Mouse (Mus musculus) heart, embryonic 14.5 days (tissue): ENCODE measurements around the gene Olfr435. TPM values are rescaled to one million over a fixed set of nuclear protein-coding genes. Genes with fewer than 3 reads are reported as not detected.
"Not testable (repeated sequence)": the region's sequence is repeated elsewhere in the genome, so short reads cannot be mapped to it uniquely, and the experiment has no call there.

Experiments used
- ATAC-seq: fragments of 200-750 bp; cut with Nextera tagmentation; 2 replicates; pipeline ENCODE4 v1.8.0; 2017; ENCODE audit warnings: low read depth, moderate TSS enrichment; ENCODE audit not compliant: insufficient number of reproducible peaks, insufficient read depth, low FRiP score
- H3K27ac ChIP-seq, 2 experiments: fragments of 200-500 bp in 1 of 2; fragments of 300-500 bp in 1 of 2; sonication (generic) in 1 of 2; replicated peaks in 1 of 2; 2 replicates each; pipeline ENCODE4 v1.5.1; 2012 to 2014; ENCODE audit warnings: low read depth in 2 of 2, low read length in 2 of 2, control low read depth in 1 of 2, mild to moderate bottlenecking in 1 of 2, mixed read lengths in 1 of 2; ENCODE audit not compliant: control insufficient read depth in 1 of 2, insufficient read depth in 1 of 2
- H3K27me3 ChIP-seq: fragments of 300-500 bp; sonication (generic); 2 replicates; pipeline ENCODE4 v1.6.1; 2014; ENCODE audit warnings: mild to moderate bottlenecking, low read length, control low read depth; ENCODE audit not compliant: control insufficient read depth, insufficient read depth
- H3K36me3 ChIP-seq: fragments of 300-500 bp; sonication (generic); 2 replicates; pipeline ENCODE4 v1.6.1; 2014; ENCODE audit warnings: mild to moderate bottlenecking, control low read depth, low read length, mixed read lengths; ENCODE audit not compliant: control insufficient read depth, insufficient read depth
- H3K4me1 ChIP-seq, 2 experiments: fragments of 200-500 bp in 1 of 2; fragments of 300-500 bp in 1 of 2; sonication (generic) in 1 of 2; 2 replicates each; pipeline ENCODE4 v1.6.1; 2012 to 2014; ENCODE audit warnings: low read length in 2 of 2, control low read depth in 1 of 2, mixed read lengths in 1 of 2; ENCODE audit not compliant: control insufficient read depth in 2 of 2, insufficient read depth in 2 of 2
- H3K4me2 ChIP-seq: fragments of 300-500 bp; sonication (generic); 2 replicates; pipeline ENCODE4 v1.6.1; 2014; ENCODE audit warnings: mild to moderate bottlenecking, low read length
- H3K4me3 ChIP-seq, 2 experiments: fragments of 200-500 bp in 1 of 2; fragments of 300-500 bp in 1 of 2; sonication (generic) in 1 of 2; 2 replicates each; pipeline ENCODE4 v1.5.1; 2012 to 2014; ENCODE audit warnings: low read length in 2 of 2, mild to moderate bottlenecking in 2 of 2, control low read depth in 1 of 2, low read depth in 1 of 2, moderate library complexity in 1 of 2; ENCODE audit not compliant: control insufficient read depth in 1 of 2, insufficient read depth in 1 of 2
- H3K9ac ChIP-seq: fragments of 300-500 bp; sonication (generic); 2 replicates; pipeline ENCODE4 v1.6.1; 2014; ENCODE audit warnings: mild to moderate bottlenecking, low read length
- H3K9me3 ChIP-seq: fragments of 300-500 bp; sonication (generic); 2 replicates; pipeline ENCODE4 v1.6.1; 2016; ENCODE audit warnings: low read length, control low read depth; ENCODE audit not compliant: control insufficient read depth
- WGBS: fragments of 180-500 bp; shearing (Covaris S2); extraction: QIAGEN DNeasy Blood & Tissue Kit; methylation state at CpG from one replicate; pipeline ENCODE4 v1.1.7; 2014; 5-methylcytosine and 5-hydroxymethylcytosine counted together
- polyA plus RNA-seq: library from polyadenylated mRNA; unstranded; fragments of >200 nt; fragmentation: Nextera tagmentation; extraction: Ambion mirVana; gene quantifications from 2 replicates; pipeline ENCODE4 v1.2.1, GENCODE M21; 2014

Gene Olfr435
- polyA plus RNA-seq, 1 experiment from 2014 or later: not detected

DNA sequence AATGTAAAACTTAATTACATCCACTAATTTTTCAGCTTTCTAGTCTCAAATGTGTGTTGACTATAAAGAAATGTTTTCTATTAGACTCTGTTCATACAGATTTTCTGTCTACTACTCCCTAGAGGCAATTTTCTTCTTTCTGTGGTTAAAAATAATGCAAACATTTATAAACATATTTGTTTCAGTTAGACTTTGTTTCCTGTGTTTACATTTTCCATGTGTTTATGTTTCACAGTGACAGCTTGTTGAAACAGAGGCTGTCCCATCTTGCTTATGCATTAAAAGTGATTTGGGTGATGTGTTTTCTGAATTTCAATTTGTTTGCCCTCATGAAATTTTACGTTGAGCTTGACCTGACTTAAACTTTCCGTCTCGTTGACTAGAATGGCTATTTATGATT, 6.0 kb upstream of the Olfr435 start:
- no peaks in the 10 kb centered on the region for H3K4me1 ChIP-seq
- WGBS: 85% methylated on average over 3 of the region's 3 CpGs
- H3K4me3 ChIP-seq: no peak overlapping the region
- H3K9me3 ChIP-seq: no peaks in the 10 kb centered on the region
- H3K4me2 ChIP-seq: no peak overlapping the region
- H3K36me3 ChIP-seq: no peaks in the 10 kb centered on the region
- no peak overlapping the region for H3K27ac ChIP-seq
- ATAC-seq: no peak
- H3K9ac ChIP-seq: no peak overlapping the region
- H3K27me3 ChIP-seq: no peaks in the 10 kb centered on the region

GRCm38 (mm10) chr6:43198094-43198493, 1.1 kb downstream of the Olfr435 start:
- Histone ChIP-seq H3K4me2 (no peak overlapping the region), H3K4me1 (no peaks in the 10 kb centered on the region), H3K9me3 (no peaks in the 10 kb centered on the region), H3K9ac (no peak overlapping the region), H3K27me3 (no peaks in the 10 kb centered on the region), H3K4me3 (no peak overlapping the region), H3K36me3 (no peaks in the 10 kb centered on the region), H3K27ac (no peak overlapping the region)
- WGBS: 52% methylated on average over 3 of the region's 3 CpGs
- ATAC-seq: no peak

- H3K4me3 ChIP-seq: no peak overlapping the region
- no peaks in the 10 kb centered on the region for H3K27me3 ChIP-seq
- H3K9ac ChIP-seq: no peak overlapping the region
- H3K9me3 ChIP-seq: no peaks in the 10 kb centered on the region
- H3K27ac ChIP-seq: no peak overlapping the region
- H3K4me1 ChIP-seq: no peaks in the 10 kb centered on the region
- no peak overlapping the region for H3K4me2 ChIP-seq
- H3K36me3 ChIP-seq: no peaks in the 10 kb centered on the region
- no peak for ATAC-seq
Measured at GRCm38 (mm10) chr6:43202786-43203185, 5.8 kb downstream of the Olfr435 start.

GRCm38 (mm10) chr6:43205355-43205754, 8.4 kb downstream of the Olfr435 start:
- WGBS: 56% methylated on average over 2 of the region's 2 CpGs
- ATAC-seq: no peak

DNA sequence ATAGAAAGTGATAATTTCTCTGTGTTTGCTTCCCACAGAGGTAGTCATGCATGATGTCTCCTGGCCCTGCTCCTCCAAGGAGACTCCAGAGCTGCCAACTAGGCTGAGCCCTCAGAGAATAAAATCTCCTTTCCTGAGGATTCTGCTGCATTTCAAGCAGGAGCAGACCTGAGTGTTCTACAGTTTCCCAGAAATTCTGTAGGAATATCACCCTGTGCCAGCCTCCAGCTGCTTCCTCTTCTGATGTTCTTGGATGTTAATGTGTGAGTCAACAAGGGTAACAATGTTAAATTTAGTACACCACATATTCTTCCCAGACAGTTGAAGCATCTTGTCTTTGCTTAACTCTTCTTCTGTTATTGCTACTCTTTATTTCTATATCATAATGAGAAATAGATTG, 15.9 kb downstream of the Olfr435 start, which contains the start of gene Olfr434:
Gene Olfr434 (plus strand): TSS at position 149 of the 400 bp plus-strand sequence.
- not testable (repeated sequence) for H3K9me3 ChIP-seq, ATAC-seq, H3K4me3 ChIP-seq, H3K36me3 ChIP-seq, H3K27ac ChIP-seq, H3K27me3 ChIP-seq, H3K4me2 ChIP-seq, H3K4me1 ChIP-seq, H3K9ac ChIP-seq

More at GRCm38 (mm10) chr6:43205355-43205754, 8.4 kb downstream of the Olfr435 start:
- Histone ChIP-seq H3K27ac (no peak overlapping the region), H3K9me3 (no peaks in the 10 kb centered on the region), H3K36me3 (no peaks in the 10 kb centered on the region), H3K4me2 (no peak overlapping the region), H3K4me3 (no peak overlapping the region), H3K9ac (no peak overlapping the region), H3K4me1 (no peaks in the 10 kb centered on the region), H3K27me3 (no peaks in the 10 kb centered on the region)

DNA sequence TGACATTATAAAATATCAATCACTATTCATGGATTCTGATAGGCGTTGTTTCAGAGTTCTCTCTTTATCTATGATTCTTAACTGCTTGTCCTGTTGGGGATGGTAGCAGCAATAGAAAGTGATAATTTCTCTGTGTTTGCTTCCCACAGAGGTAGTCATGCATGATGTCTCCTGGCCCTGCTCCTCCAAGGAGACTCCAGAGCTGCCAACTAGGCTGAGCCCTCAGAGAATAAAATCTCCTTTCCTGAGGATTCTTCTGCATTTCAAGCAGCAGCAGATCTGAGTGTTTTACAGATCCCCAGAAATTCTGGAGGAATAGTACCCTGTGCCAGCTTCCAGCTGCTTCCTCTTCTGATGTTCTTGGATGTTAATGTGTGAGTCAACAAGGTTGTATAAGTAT, 34.3 kb downstream of the Olfr435 start, which contains the start of gene Olfr47:
Gene Olfr47 (plus strand): TSS at position 275 of the 400 bp plus-strand sequence.
- H3K9me3 ChIP-seq, H3K36me3 ChIP-seq, H3K4me3 ChIP-seq, H3K27me3 ChIP-seq, H3K9ac ChIP-seq, H3K4me1 ChIP-seq, ATAC-seq, H3K27ac ChIP-seq, H3K4me2 ChIP-seq: not testable (repeated sequence)
- 65% methylated on average over 1 of the region's 1 CpGs for WGBS

DNA sequence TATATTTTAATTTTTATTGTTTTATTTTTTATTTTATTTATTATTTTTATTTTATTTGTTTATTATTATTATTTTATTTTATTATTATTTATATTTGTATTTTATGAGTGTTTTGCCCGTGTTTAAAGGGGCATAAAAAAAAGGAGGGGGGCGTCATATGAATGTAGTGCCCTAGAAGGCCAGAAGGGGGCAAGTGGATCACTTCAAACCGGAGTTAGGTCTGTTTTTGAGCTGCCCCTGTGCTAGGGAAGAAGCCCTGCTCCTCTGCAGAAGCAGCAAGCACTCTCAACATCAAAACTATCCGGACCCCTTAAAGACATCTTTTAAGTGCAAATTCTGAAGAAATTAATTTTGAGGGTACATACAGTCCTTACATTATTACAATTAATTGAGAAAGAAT, 45.1 kb downstream of the Olfr435 start:
- no peaks in the 10 kb centered on the region for H3K27me3 ChIP-seq
- no peak overlapping the region for H3K4me3 ChIP-seq
- H3K27ac ChIP-seq: no peak overlapping the region
- H3K4me1 ChIP-seq: no peaks in the 10 kb centered on the region
- WGBS: 10% methylated on average over 4 of the region's 4 CpGs
- no peaks in the 10 kb centered on the region for H3K36me3 ChIP-seq
- ATAC-seq: no peak
- no peaks in the 10 kb centered on the region for H3K9me3 ChIP-seq
- no peak overlapping the region for H3K4me2 ChIP-seq
- H3K9ac ChIP-seq: no peak overlapping the region

GRCm38 (mm10) chr6:43247396-43247795, 50.5 kb downstream of the Olfr435 start:
- Histone ChIP-seq H3K9me3 (no peaks in the 10 kb centered on the region), H3K36me3 (no peaks in the 10 kb centered on the region), H3K4me2 (no peak overlapping the region), H3K9ac (no peak overlapping the region), H3K27ac (no peak overlapping the region), H3K27me3 (no peaks in the 10 kb centered on the region), H3K4me3 (no peak overlapping the region), H3K4me1 (no peaks in the 10 kb centered on the region)
- WGBS: 57% methylated on average over 3 of the region's 3 CpGs
- no peak for ATAC-seq
